Mouse (Mus musculus): ENCODE results near the gene Ifnk.

The Ifnk gene

DNA sequence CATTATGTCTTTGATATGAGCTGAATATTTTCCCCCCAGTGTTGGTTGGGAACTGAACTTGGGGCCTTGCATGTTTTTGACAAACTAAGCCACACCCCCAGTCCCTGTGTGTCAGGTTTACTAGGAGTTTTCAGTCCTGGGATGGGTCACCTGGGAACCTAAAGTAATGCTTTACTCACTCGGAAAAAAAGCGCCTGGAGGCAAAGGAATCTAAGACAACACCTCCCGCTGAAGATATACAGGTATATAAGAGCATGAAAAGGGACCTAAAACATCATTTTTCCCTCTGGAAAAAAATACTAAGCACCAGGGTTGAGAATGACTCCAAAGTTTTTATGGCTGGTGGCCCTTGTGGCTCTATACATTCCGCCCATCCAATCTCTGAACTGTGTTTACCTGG is at the start of gene Ifnk:
Ifnk (plus strand) TSS at position 301 of the 400 bp plus-strand sequence.
- DNase-seq (ENCODE audit: low read depth, low spot score): no peak

DNA sequence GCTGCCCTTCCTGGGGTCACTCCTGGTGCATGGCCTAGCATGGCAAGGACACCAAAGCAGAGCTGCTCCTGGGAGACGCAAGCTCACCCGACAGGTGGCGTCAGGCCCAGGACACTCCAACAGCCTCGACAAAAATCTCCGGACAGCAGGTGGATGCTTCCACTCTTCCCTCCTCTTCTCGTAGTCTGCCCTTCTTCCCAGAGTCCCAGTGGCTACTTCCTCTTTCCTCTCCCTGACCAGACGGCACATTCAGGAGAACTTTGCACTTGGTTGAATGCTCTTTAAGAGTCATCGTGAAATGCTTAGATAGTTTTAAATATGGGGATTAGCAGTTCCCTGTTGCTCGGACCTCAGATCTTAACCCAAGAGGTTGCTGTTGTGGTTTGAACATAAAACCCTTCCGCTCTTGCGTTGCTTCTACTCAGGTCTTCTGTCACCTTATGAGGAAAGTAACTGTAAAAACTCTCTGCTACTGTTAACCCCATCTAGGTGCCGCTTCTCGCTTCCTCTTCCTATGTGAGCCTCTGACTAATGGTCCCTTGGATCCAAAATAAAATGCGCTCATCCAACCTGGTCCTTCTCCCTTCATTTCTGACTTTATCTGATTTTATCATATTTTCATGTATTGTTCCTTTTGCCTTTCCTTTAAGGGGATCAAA is 46.6 kb upstream of the Ifnk start:
- no peak for DNase-seq (ENCODE audit: low read depth, low spot score)

DNA sequence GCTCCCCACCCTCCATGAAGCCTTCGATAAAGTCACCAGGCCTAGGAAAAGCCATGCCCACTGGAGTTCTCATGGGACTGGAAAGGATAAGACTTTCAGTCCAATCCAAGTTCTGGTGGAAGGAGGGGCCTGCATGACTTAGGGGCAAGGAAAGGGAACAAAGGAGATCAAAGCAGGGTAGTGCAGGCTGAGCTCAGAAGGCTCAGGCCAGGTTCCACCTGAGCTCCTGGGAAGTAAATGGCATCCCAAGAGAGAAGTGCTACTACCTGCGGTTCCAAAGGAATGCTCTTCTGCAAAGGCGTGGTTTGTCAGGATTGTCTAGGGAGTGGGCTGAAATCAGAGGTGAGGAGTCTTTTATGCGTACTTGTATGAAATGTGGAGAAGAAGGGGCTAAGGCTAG is 39.4 kb upstream of the Ifnk start:
- DNase-seq (ENCODE audit: low read depth, low spot score): no peak

DNA sequence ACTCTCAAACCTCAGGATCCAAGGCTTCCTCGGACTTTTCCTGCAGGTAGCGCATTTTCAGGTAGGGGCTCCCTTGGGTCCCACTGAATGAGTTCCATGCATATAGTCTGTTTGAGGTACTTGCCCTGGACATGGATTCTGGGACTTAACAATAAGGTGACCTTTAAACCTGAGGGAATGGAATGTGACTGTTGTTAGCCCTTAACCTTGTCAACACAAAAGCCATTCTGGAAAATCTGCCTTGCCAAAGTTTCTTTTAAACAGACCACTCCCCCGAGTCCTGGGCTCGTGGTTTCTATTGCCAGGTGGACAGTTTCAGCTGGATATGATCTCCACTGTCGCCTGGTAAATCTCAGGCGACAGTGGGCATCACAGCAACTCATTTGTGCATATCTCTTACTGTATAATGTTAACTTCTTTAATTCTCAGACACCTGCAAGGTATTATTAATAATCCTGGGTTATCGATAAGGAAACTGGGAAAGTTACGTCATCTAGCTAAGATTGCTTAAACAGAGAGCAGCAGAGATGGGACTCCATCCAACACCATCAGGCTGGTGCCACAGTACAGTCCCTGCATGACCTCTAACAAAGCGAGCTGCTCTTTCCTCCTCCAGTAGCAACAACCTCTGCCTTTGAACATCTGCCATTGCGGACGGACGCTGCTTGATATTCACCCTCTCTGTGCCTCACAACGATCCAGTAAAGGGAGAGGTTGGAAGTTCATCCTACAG is 38.2 kb upstream of the Ifnk start:
- DNase-seq (ENCODE audit: low read depth, low spot score): no peak

DNA sequence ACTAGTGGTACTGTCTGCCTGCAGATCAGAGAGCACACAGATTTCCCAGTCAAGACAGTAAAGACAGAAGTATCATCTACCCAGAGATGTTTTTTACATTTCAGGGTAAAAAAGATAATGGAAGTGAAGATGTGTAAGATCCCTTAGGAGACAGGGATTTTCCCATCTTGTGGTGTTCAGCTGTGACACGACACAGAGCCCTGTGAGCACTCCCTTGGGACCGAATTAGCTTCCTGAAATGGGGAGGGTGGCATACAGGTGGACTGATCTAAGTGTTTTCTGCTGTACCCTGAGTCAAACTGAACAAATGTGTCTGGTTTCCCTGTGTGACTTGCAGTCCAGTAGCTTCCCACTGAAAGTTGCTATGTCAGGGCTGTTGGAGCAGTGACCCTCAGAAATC is 36.9 kb upstream of the Ifnk start:
- DNase-seq (ENCODE audit: low read depth, low spot score): no peak

DNA sequence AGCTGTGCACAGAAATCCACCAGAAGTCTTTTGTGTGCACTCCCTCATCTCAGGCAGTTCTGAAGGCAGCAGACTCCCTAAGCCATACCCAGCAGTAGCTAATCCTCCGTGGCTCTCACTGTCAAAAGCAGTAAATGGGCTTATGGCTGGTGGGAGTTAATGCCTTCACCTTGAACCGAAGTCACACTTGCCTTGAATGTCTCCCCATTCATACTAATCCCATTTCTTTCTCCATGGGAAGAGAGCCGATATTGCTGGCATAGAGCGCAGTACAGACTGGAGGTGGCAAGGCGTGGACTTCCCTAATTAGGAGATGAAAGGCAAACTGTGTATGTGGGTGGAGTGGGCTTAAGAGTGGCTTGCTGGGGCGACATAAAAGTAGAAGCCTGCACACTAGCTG is 35.9 kb upstream of the Ifnk start:
- no peak for DNase-seq (ENCODE audit: low read depth, low spot score)

DNA sequence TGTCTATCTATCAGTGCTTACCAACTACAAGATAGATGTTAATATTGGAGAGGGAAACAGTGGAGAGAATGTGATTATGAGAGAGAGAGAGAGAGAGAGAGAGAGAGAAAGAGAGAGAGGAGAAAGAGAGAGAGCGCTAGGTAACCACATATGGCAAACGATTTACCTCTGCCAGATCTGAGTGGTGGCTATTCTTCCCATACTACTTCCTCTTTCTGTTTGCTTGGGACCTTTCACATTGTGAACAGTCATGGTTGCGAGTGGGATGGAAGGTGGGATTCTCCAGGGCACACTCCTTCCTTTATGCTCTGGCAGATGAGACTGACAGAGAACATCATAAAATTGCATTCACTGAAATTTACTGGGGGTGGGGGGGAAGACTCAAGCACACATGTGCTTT is 34.7 kb upstream of the Ifnk start:
- no peak for DNase-seq (ENCODE audit: low read depth, low spot score)

DNA sequence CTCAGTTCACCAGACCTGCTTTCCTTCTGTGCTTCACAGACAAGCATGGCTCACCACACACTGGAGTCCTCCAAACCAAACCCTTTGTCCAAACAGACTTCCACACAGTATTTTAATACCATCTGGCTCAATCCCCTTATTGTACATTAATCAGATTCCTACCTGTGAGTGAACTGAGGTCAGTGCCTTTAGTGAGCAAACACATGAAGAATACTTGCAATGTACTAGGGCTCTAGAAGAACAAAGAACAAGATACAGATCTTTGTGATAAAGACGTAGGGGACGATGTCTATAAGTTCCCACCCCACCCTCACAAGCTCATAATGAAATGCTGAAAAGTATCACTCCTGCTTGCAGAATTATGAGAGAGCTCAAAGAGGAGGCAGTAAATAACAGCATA is 33.0 kb upstream of the Ifnk start:
- no peak for DNase-seq (ENCODE audit: low read depth, low spot score)

DNA sequence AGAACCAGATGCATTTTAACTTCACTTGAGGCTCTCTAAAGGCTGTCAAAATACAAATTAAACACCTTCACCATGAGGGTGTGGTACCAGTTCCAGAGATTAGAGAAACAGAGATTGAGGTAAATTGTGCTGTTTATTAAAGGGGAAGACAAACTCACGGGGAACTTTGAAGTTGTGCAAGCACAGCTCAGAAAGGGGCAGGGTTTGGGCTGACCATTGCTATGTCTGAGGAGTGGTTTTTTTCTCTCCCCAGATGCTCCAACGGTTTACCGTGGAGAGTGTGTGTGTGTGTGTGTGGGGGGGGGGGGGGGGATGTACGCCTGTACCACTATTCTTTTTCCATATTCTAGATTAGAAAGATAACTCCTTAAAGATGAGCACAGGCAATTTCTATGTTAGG is 31.7 kb upstream of the Ifnk start:
- DNase-seq (ENCODE audit: low read depth, low spot score): no peak

DNA sequence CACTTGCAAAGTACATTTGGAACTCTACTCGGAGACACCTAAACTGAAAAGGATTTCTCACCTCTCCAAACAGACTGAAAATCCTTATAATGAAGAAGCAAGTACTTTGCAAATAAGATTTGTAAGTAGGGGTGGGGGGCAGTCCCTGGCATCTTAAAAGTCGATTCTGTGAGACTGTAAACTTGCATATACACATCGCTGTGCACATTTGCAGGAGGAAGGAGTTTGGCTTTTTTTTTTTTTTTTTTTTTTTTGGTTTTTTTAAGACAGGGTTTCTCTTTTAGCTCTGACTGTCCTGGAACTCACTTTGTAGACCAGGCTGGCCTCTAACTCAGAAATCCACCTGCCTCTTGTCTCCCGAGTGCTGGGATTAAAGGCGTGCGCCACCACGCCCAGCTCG is 31.3 kb upstream of the Ifnk start:
- DNase-seq (ENCODE audit: low read depth, low spot score): no peak

DNA sequence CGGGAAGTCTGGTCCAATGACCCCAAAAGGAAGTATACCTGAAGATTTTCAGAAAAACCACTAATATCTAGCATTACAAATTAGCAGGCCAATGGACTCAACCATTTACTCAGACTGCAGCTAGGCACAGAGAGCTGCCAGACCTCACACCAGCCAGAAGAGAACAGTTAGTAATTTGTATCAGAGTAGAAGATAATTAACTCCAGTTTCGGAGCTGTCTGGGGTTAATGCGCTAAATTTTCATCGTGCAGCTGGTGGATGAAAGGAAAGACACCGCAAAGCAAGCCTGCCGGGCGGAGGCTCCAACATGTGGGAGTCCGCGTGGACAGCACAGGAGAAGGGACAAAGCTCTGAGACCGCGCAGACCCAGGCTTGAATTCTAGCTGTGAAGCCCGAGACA is 30.8 kb upstream of the Ifnk start:
- DNase-seq (ENCODE audit: low read depth, low spot score): peak; percentile 33

DNA sequence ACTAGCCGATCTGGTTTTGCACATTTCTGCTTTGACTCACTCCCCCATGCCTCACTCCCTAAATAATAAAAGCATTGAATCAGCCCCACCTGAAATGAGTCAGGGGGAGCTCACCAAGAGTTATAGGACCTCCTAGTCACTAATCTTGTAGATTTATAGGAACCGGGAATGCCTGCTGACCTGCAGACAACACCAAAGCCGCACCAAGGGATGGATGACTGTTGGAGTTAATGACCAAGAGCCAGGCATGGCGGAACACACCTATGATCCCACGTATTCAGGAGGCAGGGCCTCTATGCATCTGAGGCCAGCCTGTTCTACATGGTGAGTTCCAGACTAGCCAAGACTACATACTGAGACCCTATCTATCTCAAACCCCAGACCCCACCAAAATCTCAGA is 28.8 kb upstream of the Ifnk start:
- DNase-seq (ENCODE audit: low read depth, low spot score): no peak

DNA sequence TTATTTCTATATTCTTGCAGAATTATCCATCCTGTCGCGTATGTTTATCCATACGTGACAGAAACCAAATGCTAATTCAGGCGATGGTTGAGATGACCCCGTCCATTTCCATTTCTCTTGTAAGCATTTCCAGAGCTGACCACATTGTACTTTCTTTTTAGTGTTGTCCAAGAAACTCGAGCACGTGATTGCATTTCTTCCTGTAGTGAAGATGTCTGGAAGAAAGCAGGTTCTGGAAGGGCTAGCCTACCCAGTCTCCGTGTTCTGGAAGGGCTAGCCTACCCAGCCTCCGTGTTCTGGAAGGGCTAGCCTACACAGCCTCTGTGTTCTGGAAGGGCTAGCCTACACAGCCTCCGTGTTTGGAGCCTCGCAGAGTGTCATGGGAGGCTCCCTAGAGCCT is 27.8 kb upstream of the Ifnk start:
- DNase-seq (ENCODE audit: low read depth, low spot score): no peak

DNA sequence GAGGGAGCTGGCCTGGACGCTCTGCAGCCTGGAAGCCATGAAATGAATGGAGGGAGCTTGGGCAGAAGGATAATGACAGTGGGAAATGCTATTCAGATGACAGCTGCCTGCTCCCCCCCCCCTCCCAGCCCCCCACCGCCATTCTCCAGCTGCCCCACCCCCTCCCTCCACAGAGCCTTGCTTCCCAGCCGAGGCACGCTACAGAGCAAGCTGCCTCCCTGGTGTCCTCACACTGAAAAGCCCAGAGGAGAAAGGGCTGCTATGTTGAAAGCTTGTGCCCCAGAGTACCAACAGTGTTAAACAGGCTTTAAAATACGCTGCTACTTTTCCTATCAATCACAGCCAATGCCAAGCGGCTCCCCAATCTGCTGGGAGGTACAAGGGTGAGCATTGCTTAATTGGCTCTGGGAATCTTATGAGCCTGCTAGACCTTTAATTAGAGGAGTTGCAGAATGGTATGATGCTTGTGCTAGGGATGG is 26.5 kb upstream of the Ifnk start:
- DNase-seq (ENCODE audit: low read depth, low spot score): no peak

DNA sequence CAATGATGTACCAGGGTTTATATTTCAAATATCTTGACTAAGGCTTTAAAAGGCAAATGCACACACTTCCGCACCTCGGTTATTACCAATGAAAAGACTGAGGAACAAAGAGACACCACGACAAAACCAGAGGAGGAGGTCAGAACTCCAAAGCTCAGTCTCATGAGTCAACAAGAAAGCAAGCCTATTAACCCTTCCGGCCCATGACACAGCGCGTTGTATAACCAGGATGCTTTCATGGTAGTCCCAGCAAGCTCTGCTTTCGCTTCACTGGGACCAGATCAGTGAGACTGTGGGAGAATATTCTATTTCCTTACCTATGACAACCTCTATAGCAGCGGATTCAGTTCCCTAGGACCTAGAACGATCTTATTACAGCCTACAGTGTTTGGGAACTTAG is 25.1 kb upstream of the Ifnk start:
- no peak for DNase-seq (ENCODE audit: low read depth, low spot score)

DNA sequence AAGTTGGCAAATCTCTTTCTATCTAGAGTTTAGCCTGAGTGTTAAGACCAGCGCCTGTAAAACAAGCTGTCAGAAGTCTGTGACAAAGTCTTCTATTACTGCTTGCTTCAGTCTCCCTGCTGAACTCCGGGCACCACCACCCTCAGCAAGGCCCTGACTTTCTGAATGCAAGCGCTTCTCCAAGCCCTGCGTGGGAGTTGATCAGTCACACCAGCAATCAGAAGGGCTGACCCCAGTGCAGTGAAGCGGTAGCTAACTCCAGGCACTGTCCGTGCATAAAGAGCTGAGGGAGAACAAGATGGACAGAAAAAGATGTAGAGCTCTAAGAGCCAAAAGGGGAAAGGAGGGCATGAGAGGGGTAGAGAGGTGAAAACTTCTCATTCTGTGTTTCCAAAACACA is 24.1 kb upstream of the Ifnk start:
- DNase-seq (ENCODE audit: low read depth, low spot score): no peak

DNA sequence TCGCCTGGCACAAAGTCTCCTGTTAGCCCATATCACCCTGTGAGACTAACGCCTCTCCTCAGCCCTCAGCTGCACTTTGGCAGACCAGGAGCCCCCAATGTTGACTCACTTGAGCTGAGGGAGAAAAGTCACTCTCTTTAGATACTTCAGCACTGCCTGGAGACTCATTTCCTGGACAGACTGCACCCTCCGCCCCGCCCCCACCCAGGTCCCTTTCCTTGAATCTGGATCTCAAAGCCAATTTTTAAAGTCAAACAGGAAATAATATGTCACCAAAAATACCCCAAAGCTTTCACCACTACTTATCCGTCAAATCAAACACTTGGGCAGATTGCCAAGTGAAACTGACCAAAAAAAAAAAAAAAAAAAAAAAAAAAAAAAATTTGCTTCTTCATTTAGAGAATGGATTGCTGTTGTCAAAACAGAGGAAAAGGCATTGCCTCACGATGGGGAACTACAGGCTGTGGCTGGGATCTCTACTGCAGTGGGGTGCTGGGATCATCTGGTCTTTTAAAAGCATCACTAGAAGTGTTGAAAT is 21.4 kb upstream of the Ifnk start:
- no peak for DNase-seq (ENCODE audit: low read depth, low spot score)

DNA sequence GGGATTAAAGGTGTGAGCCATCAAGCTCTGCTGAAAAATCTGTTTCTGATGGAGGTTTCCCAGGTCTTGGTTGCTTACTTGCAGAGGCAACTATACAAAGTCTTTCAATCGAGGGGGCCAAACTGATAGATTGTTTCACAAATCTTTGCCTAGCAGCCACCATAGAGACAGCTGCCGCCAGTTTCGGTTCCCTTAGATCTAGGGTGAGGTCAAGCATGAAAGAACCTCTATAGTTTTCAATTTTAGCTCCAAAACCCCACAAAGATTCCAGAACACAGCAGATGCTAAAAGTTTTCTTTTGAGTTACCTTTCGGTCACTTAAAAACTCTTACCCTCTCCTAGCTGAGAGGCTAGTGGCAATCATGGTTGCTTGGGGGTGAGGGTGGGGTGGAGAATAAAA is 20.3 kb upstream of the Ifnk start:
- DNase-seq (ENCODE audit: low read depth, low spot score): no peak

DNA sequence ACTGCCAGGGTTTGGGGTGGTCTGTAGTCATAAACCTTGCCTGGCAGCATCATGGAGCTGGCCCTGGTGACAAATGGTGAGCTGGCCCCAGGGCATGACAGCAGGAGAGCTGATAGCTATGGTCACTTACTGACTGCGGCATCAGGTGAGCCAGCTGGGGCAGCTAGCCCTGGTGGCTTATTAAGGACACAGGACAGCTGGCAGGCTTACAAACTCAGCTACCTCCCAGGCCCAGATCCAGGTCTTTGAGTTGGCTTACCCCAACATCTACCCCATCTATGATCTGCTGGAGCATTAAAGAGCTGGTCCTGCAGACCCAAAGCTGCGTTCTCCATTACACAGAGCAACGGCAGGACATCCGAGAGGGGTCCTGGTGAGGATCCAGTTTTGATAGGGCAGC is 18.4 kb upstream of the Ifnk start:
- no peak for DNase-seq (ENCODE audit: low read depth, low spot score)

DNA sequence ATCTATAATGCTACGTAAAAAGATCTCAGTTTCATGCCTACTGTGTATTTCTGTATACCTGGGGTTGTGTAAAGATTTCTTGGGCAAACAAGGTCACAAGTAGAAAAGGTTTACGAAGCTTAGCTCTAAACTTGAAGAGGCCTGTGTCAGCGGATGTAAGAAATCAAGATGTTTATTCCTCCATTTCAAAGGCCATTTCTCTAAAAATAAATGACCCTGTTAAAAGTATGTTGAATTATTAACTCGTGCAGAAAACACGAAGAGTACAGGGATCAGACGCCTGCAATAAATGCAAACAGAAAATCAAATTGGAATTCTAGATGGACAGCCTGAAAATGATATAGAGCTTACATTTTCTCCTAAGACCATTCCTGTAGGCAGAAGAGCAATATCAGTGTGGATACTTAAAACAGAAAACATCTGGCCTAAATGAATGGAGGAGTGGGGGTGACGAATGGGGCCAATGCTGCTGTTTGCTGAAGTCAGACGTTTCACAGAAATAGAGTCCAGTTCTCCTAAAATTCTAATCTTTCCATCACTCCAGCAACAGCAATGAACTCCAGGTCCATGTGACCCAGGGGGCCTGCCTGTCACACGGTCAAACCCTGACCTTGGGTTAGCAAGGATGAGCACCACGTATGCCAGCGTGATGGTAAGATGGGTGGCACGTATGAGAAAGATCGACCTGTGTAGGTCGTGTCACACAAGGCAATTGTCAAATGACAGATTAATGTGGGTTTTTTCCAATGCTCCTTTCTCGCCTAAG is 16.8 kb upstream of the Ifnk start:
- no peak for DNase-seq (ENCODE audit: low read depth, low spot score)

DNA sequence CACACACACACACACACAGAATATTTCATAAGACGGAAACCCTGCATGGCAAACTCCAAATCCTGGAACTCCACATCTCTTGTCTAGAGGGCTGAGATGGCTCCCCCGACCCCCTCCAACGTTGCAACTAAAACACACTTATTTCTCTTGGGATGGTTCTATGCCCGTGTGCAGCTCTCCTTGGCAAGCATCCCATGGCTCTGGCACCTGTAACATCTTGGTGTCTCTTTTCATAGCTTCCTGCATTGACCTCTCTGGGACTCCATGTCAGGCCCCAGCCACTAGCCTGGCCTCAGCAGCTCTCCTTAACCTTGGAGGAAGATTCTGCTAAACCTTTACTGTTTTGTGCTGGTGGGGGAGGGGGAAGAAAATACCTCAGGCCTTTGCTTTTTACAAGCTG is 16.1 kb upstream of the Ifnk start:
- DNase-seq (ENCODE audit: low read depth, low spot score): no peak

DNA sequence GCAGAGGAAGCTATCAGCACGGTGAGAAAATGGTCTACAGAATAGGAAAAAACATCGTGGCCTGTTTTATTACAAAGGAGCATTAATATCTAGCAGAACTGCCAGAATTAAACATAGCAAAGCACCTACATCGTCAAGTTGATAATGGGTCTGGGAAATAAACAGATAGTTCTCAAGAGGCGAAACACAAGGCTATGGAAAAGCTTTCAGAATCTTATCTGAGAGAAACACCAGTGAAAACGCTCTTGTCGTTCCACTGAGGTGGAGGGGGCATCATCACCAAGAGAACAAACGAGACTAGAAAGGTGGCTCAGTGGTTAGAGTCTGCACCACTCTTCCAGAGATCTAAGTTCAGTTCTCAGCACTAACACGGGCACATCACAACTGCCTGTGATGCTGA is 14.9 kb upstream of the Ifnk start:
- DNase-seq (ENCODE audit: low read depth, low spot score): no peak

DNA sequence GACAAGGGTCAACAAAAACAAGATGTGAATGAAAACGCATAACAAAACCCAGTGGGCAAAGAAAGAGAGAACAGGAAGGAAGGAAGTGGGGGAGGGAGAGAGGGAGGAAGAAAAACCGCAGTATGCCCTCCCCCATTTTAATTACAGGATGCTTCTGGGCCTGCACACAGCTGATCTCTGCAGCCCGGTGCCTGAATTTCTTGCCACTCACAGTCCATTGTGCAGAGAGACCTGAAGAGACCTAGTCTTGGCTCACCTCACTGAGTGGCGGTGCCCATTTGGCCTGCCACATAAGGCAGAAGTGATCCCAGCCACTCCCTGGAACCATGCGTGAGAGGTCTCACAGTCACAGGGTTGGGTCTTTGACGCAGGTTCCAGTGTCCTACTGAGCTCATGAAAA is 13.8 kb upstream of the Ifnk start:
- DNase-seq (ENCODE audit: low read depth, low spot score): no peak
